Mouse (Mus musculus): Measurements from ENCODE around the gene Bcat1. TPM values are rescaled to one million over a fixed set of nuclear protein-coding genes. Genes with fewer than 3 reads are reported as not detected.
A peak's percentile ranks its signal among the peaks of the same experiment; 100 is the strongest.

Bcat1 gene
- polyA plus RNA-seq, 1 experiment from 2014 or later = 14.9 TPM

- no peak overlapping the region for H3K4me2 ChIP-seq
- no peak for ATAC-seq (ENCODE audit: insufficient read depth)
- no peak for TF ChIP-seq CTCF (IDR thresholded peaks at IDR 0.05; ENCODE audit: low read depth)
- H3K4me1 ChIP-seq (ENCODE audit: insufficient read depth) = no peaks in the 10 kb centered on the region
- DNase-seq = no peak
- H3K36me3 ChIP-seq (ENCODE audit: insufficient read depth) = no peaks in the 10 kb centered on the region
- WGBS = 91% methylated on average over 6 of the region's 6 CpGs
- no peaks in the 10 kb centered on the region for H3K27me3 ChIP-seq (ENCODE audit: insufficient read depth, low read length)
- no peaks in the 10 kb centered on the region for H3K9me3 ChIP-seq (ENCODE audit: low read depth, low read length)
- H3K4me3 ChIP-seq (ENCODE audit: low read depth, low read length) = no peak overlapping the region
- no peak overlapping the region for H3K9ac ChIP-seq
- H3K27ac ChIP-seq (ENCODE audit: low read depth) = no peak overlapping the region
Observed at GRCm38 (mm10) chr6:144987676-144988075, 88.3 kb downstream of the Bcat1 start.

GRCm38 (mm10) chr6:144987216-144987615 lies 88.8 kb downstream of the Bcat1 start:
- no peaks in the 10 kb centered on the region for H3K36me3 ChIP-seq (ENCODE audit: insufficient read depth)
- no peak overlapping the region for H3K9ac ChIP-seq
- H3K4me1 ChIP-seq (ENCODE audit: insufficient read depth) = no peaks in the 10 kb centered on the region
- no peaks in the 10 kb centered on the region for H3K27me3 ChIP-seq (ENCODE audit: insufficient read depth, low read length)
- DNase-seq (no peak), ATAC-seq (ENCODE audit: insufficient read depth) (no peak)
- 72% methylated on average over 7 of the region's 7 CpGs for WGBS
- no peaks in the 10 kb centered on the region for H3K9me3 ChIP-seq (ENCODE audit: low read depth, low read length)
- TF ChIP-seq CTCF (IDR thresholded peaks at IDR 0.05; ENCODE audit: low read depth) = no peak
- H3K4me2 ChIP-seq = no peak overlapping the region
- no peak overlapping the region for H3K4me3 ChIP-seq (ENCODE audit: low read depth, low read length)
- H3K27ac ChIP-seq (ENCODE audit: low read depth) = no peak overlapping the region

- no peak overlapping the region for H3K27ac ChIP-seq (ENCODE audit: low read depth)
- TF ChIP-seq CTCF (IDR thresholded peaks at IDR 0.05; ENCODE audit: low read depth) = no peak
Observed at GRCm38 (mm10) chr6:144984221-144984620, 91.8 kb downstream of the Bcat1 start.

DNA sequence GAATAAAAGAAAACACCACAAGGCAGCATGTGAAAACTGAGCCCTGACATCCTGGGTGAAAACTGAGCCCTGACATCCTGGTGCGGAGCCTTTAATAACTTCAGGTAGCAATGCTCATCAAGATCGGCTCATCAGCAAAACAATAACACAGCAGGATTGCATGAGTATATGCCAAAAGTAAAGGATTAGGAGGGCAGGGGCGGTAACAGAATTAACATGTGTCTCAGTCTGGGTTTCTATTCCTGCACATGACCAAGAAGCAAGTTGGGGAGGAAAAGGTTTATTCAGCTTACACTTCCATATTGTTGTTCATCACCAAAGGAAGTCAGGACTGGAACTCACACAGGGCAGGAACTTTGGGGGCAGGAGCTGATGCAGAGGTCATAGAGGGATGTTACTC lies 93.9 kb downstream of the Bcat1 start:
- no peaks in the 10 kb centered on the region for H3K27me3 ChIP-seq (ENCODE audit: insufficient read depth, low read length)
- 82% methylated on average over 3 of the region's 3 CpGs for whole genome bisulfite sequencing
- no peak overlapping the region for H3K4me3 ChIP-seq (ENCODE audit: low read depth, low read length)
- H3K9me3 ChIP-seq (ENCODE audit: low read depth, low read length) = no peaks in the 10 kb centered on the region
- DNase-seq (no peak), ATAC-seq (ENCODE audit: insufficient read depth) (no peak)
- TF ChIP-seq CTCF (IDR thresholded peaks at IDR 0.05; ENCODE audit: low read depth) = no peak
- H3K36me3 ChIP-seq (ENCODE audit: insufficient read depth) = no peaks in the 10 kb centered on the region
- no peak overlapping the region for H3K4me2 ChIP-seq
- H3K27ac ChIP-seq (ENCODE audit: low read depth) = no peak overlapping the region
- no peak overlapping the region for H3K9ac ChIP-seq
- H3K4me1 ChIP-seq (ENCODE audit: insufficient read depth) = no peaks in the 10 kb centered on the region

More at GRCm38 (mm10) chr6:144984221-144984620, 91.8 kb downstream of the Bcat1 start:
- Histone ChIP-seq H3K9ac (no peak overlapping the region), H3K4me3 (ENCODE audit: low read depth, low read length) (no peak overlapping the region), H3K4me2 (no peak overlapping the region), H3K27me3 (ENCODE audit: insufficient read depth, low read length) (no peaks in the 10 kb centered on the region), H3K36me3 (ENCODE audit: insufficient read depth) (no peaks in the 10 kb centered on the region), H3K9me3 (ENCODE audit: low read depth, low read length) (no peaks in the 10 kb centered on the region), H3K4me1 (ENCODE audit: insufficient read depth) (no peaks in the 10 kb centered on the region)
- ATAC-seq (ENCODE audit: insufficient read depth) = no peak
- no peak for DNase-seq
- WGBS = 94% methylated on average over 8 of the region's 8 CpGs

DNA sequence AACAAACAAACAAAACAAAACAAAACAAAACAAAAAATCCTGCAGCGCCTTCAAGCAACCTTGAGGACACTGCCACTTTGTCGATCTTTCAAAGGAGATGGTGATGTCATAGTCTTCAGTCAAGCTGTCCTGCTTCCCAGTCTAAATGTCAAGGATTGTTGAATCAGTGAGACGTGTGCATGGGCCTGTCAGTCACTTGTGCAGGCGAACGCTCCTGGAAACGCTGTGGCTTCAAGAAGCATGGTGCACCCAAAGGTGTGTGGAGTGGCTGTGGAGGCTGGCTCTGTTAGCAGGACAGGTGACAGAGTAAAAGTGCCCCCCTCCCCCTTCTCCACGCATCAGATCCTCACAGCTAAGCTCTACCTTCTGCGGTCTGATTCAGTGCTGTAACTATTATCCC lies 103.6 kb downstream of the Bcat1 start:
- H3K9ac ChIP-seq = no peak overlapping the region
- TF ChIP-seq CTCF (IDR thresholded peaks at IDR 0.05; ENCODE audit: low read depth) = no peak
- H3K4me2 ChIP-seq = no peak overlapping the region
- no peaks in the 10 kb centered on the region for H3K27me3 ChIP-seq (ENCODE audit: insufficient read depth, low read length)
- ATAC-seq (ENCODE audit: insufficient read depth) = no peak
- 64% methylated on average over 8 of the region's 8 CpGs for WGBS
- no peak for DNase-seq
- H3K4me3 ChIP-seq (ENCODE audit: low read depth, low read length) = no peak overlapping the region
- no peaks in the 10 kb centered on the region for H3K9me3 ChIP-seq (ENCODE audit: low read depth, low read length)
- H3K4me1 ChIP-seq (ENCODE audit: insufficient read depth) = no peaks in the 10 kb centered on the region
- H3K36me3 ChIP-seq (ENCODE audit: insufficient read depth) = no peaks in the 10 kb centered on the region
- H3K27ac ChIP-seq (ENCODE audit: low read depth) = no peak overlapping the region

DNA sequence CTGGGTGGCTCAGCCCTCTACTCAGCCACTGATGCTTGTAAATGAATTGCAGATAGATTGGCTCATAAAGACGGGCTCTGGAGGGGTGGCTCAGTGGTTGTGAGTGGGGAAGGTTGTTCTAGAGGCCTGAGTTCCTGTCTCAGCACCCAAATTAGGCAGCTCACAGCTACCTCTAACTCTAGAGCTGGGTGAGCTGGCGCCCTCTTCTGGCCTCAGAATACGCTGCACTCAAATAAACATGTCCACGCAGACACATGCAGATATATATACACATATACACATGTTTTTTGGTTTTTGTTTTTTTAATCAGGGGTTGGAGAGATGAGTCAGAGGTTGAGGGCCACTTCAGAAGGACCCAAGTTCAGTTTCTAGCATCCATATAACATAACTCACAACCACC lies 105.1 kb downstream of the Bcat1 start:
- Histone ChIP-seq H3K4me1 (ENCODE audit: insufficient read depth) (no peaks in the 10 kb centered on the region), H3K4me2 (no peak overlapping the region), H3K9me3 (ENCODE audit: low read depth, low read length) (no peaks in the 10 kb centered on the region), H3K27me3 (ENCODE audit: insufficient read depth, low read length) (no peaks in the 10 kb centered on the region), H3K36me3 (ENCODE audit: insufficient read depth) (no peaks in the 10 kb centered on the region), H3K4me3 (ENCODE audit: low read depth, low read length) (no peak overlapping the region), H3K9ac (no peak overlapping the region), H3K27ac (ENCODE audit: low read depth) (no peak overlapping the region)
- WGBS = 82% methylated on average over 4 of the region's 4 CpGs
- no peak for ATAC-seq (ENCODE audit: insufficient read depth)
- peak; percentile 28 for TF ChIP-seq CTCF (IDR thresholded peaks at IDR 0.05; ENCODE audit: low read depth)
- no peak for DNase-seq

GRCm38 (mm10) chr6:144967536-144967935 lies 108.4 kb downstream of the Bcat1 start:
- H3K4me3 ChIP-seq (ENCODE audit: low read depth, low read length) = no peak overlapping the region
- H3K9ac ChIP-seq = no peak overlapping the region
- no peaks in the 10 kb centered on the region for H3K4me1 ChIP-seq (ENCODE audit: insufficient read depth)
- no peaks in the 10 kb centered on the region for H3K9me3 ChIP-seq (ENCODE audit: low read depth, low read length)
- no peaks in the 10 kb centered on the region for H3K36me3 ChIP-seq (ENCODE audit: insufficient read depth)
- no peak overlapping the region for H3K4me2 ChIP-seq
- DNase-seq = no peak
- H3K27me3 ChIP-seq (ENCODE audit: insufficient read depth, low read length) = no peaks in the 10 kb centered on the region
- ATAC-seq (ENCODE audit: insufficient read depth) = no peak
- H3K27ac ChIP-seq (ENCODE audit: low read depth) = no peak overlapping the region
- TF ChIP-seq CTCF (IDR thresholded peaks at IDR 0.05; ENCODE audit: low read depth) = no peak
- WGBS = 26% methylated on average over 6 of the region's 6 CpGs

- WGBS = 56% methylated on average over 4 of the region's 4 CpGs
- ATAC-seq (ENCODE audit: insufficient read depth) = no peak
- Histone ChIP-seq H3K27ac (ENCODE audit: low read depth) (no peak overlapping the region), H3K4me3 (ENCODE audit: low read depth, low read length) (no peak overlapping the region), H3K9ac (no peak overlapping the region), H3K4me1 (ENCODE audit: insufficient read depth) (no peaks in the 10 kb centered on the region), H3K4me2 (no peak overlapping the region), H3K9me3 (ENCODE audit: low read depth, low read length) (no peaks in the 10 kb centered on the region), H3K27me3 (ENCODE audit: insufficient read depth, low read length) (no peaks in the 10 kb centered on the region), H3K36me3 (ENCODE audit: insufficient read depth) (no peaks in the 10 kb centered on the region)
- peak; percentile 46 for TF ChIP-seq CTCF (IDR thresholded peaks at IDR 0.05; ENCODE audit: low read depth)
- DNase-seq = peak; percentile 61
Observed at GRCm38 (mm10) chr6:144964205-144964604, 111.8 kb downstream of the Bcat1 start.
